Mouse (Mus musculus) liver, adult 2 months (tissue): ENCODE data around the gene Spata18. TPM values are rescaled to one million over a fixed set of nuclear protein-coding genes. Genes with fewer than 3 reads are reported as not detected.
A peak's percentile ranks its signal among the peaks of the same experiment; 100 is the strongest.

Experiments
- DNase-seq: peaks from one replicate; pipeline ENCODE4 v3.0.0-alpha.2; 2011; ENCODE audit warnings: low read depth, low spot score; ENCODE audit errors: extremely low read depth
- H3K27ac ChIP-seq: fragments of 200-500 bp; replicated peaks from 2 replicates; pipeline ENCODE4 v1.5.1; 2012; ENCODE audit warnings: low read depth, mild to moderate bottlenecking, control low read depth, inconsistent platforms, low read length; ENCODE audit not compliant: insufficient read depth
- H3K27me3 ChIP-seq: fragments of 200-500 bp; 2 replicates; pipeline ENCODE4 v1.6.1; 2012; ENCODE audit warnings: mild to moderate bottlenecking, moderate library complexity, low read length, inconsistent platforms; ENCODE audit not compliant: control insufficient read depth, insufficient read depth
- H3K36me3 ChIP-seq: fragments of 200-500 bp; 2 replicates; pipeline ENCODE4 v1.6.1; 2012; ENCODE audit warnings: low read length, inconsistent platforms; ENCODE audit not compliant: control insufficient read depth, insufficient read depth
- H3K4me1 ChIP-seq: fragments of 200-500 bp; 2 replicates; pipeline ENCODE4 v1.6.1; 2011; ENCODE audit warnings: low read length; ENCODE audit not compliant: control insufficient read depth, insufficient read depth
- H3K4me3 ChIP-seq: fragments of 200-500 bp; 2 replicates; pipeline ENCODE4 v1.5.1; 2011; ENCODE audit warnings: low read depth, mild to moderate bottlenecking, control low read depth, low read length, moderate library complexity; ENCODE audit not compliant: insufficient read depth
- H3K79me2 ChIP-seq: fragments of 200-500 bp; 2 replicates; pipeline ENCODE4 v1.6.1; 2012; ENCODE audit warnings: inconsistent platforms, mild to moderate bottlenecking, low read length, moderate library complexity; ENCODE audit not compliant: control insufficient read depth, insufficient read depth
- H3K9ac ChIP-seq: fragments of 200-500 bp; 2 replicates; pipeline ENCODE4 v1.6.1; 2012; ENCODE audit warnings: low read depth, mild to moderate bottlenecking, control low read depth, inconsistent platforms, low read length
- CTCF ChIP-seq: fragments of 200-500 bp; IDR thresholded peaks from 2 replicates; pipeline ENCODE4 v1.5.1; 2011; ENCODE audit warnings: low read depth, low read length, control low read depth
- POLR2A ChIP-seq: fragments of 200-500 bp; IDR thresholded peaks from 2 replicates; pipeline ENCODE4 v1.6.1; 2011; ENCODE audit warnings: low read length, control low read depth; ENCODE audit not compliant: insufficient read depth; ENCODE audit errors: extremely low read depth
- WGBS: fragments of 180-500 bp; shearing (Covaris S2); methylation state at CpG from one replicate; pipeline ENCODE4 v1.1.7; 2018; 5-methylcytosine and 5-hydroxymethylcytosine counted together
- polyA plus RNA-seq: library from polyadenylated mRNA; depleted of rRNA; stranded (reverse); fragments of >200 nt; gene quantifications from 2 replicates; pipeline ENCODE4 v1.2.3, GENCODE M21; 2012
- total RNA-seq: library from RNA; depleted of rRNA; stranded (reverse); fragments of >200 nt; gene quantifications from 2 replicates; pipeline ENCODE4 v1.2.3, GENCODE M21; 2014

The Spata18 gene
- total and polyA plus RNA-seq, 2 experiments, result not detected

DNA sequence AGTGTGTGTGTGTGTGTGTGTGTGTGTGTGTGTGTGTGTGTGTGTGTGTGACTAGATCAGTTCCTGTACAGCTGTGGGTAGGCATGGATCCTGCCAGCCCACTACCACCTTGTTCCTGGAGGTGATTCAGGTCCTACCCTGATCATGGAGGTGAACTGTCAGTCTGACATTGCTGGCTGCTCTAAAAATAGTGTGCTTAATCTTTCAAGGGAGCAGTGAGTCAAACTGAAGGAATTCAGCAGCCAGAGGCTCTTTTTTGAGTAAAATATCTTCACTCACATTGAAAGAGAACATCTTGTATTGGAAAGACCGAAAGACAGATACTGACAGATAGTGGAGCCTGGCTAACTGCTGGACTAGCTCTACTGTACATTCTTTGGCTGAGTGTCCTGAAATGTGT is 37.4 kb downstream of the Spata18 start:
- no peaks in the 10 kb centered on the region for H3K79me2 ChIP-seq
- DNase-seq, result no peak
- no peak overlapping the region for H3K4me3 ChIP-seq
- no peak overlapping the region for H3K27ac ChIP-seq
- no peaks in the 10 kb centered on the region for H3K4me1 ChIP-seq
- H3K27me3 ChIP-seq, result no peaks in the 10 kb centered on the region
- WGBS, result 86% methylated on average over 1 of the region's 1 CpGs
- H3K9ac ChIP-seq, result no peak overlapping the region
- H3K36me3 ChIP-seq, result no peaks in the 10 kb centered on the region
- TF ChIP-seq CTCF, result no peak
- no peak for TF ChIP-seq POLR2A

GRCm38 (mm10) chr5:73690146-73690545 is 39.0 kb downstream of the Spata18 start:
- Histone ChIP-seq H3K4me1 (no peaks in the 10 kb centered on the region), H3K9ac (no peak overlapping the region), H3K27me3 (no peaks in the 10 kb centered on the region), H3K36me3 (no peaks in the 10 kb centered on the region), H3K4me3 (no peak overlapping the region), H3K79me2 (no peaks in the 10 kb centered on the region), H3K27ac (no peak overlapping the region)
- DNase-seq, result peak; percentile 28
- 38% methylated on average over 2 of the region's 2 CpGs for WGBS
- TF ChIP-seq CTCF (no peak), POLR2A (no peak)

- TF ChIP-seq POLR2A, result no peak
- no peak for TF ChIP-seq CTCF
- H3K27ac ChIP-seq, result no peak overlapping the region
- no peak overlapping the region for H3K4me3 ChIP-seq
- H3K9ac ChIP-seq, result no peak overlapping the region
- no peaks in the 10 kb centered on the region for H3K27me3 ChIP-seq
- H3K79me2 ChIP-seq, result no peaks in the 10 kb centered on the region
- no peak for DNase-seq
- H3K36me3 ChIP-seq, result no peaks in the 10 kb centered on the region
- H3K4me1 ChIP-seq, result no peaks in the 10 kb centered on the region
- 62% methylated on average over 15 of the region's 15 CpGs for WGBS
Observed at GRCm38 (mm10) chr5:73691723-73692520, 40.7 kb downstream of the Spata18 start.

GRCm38 (mm10) chr5:73693778-73694177 is 42.6 kb downstream of the Spata18 start:
- Histone ChIP-seq H3K27me3 (no peaks in the 10 kb centered on the region), H3K4me1 (no peaks in the 10 kb centered on the region), H3K79me2 (no peaks in the 10 kb centered on the region), H3K4me3 (no peak overlapping the region), H3K9ac (no peak overlapping the region), H3K27ac (no peak overlapping the region), H3K36me3 (no peaks in the 10 kb centered on the region)
- 55% methylated on average over 1 of the region's 1 CpGs for WGBS
- DNase-seq, result no peak
- TF ChIP-seq CTCF (no peak), POLR2A (no peak)

DNA sequence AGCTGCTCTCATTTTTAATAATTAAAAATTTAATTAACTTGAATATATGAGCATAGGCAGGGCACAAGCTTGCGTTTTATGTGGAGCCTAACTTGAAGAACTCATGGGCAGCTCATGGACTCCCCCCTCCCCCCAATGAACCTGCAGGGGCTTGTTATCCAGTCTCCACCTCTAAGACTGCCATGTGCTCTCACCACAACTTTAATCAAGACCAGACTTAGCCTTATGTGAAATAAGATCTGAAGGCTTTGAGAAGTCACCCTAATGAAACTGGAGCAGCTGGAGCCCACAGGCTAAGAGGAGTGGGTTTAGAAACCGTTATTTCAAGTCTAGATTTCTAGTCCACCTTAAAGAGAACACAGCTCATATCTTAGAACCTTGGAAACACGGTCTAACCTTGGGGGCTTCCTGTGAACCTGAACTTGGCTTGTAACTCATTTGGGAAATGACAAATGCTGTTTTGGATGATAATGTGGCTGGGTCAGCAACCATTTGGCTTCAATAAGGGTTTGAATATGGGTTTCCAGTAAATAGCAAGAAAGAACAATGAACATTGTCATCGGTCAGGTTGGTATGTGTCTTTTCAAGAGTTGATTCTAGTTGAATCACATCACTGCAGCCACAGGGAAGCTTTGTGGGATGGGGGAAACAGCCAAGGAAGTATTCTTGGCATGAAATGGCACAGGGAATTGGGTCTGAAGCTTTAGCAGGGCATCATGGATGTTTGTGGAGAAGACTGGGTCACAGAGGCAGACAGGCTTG is 43.3 kb downstream of the Spata18 start:
- TF ChIP-seq CTCF (no peak), POLR2A (no peak)
- H3K4me1 ChIP-seq, result no peaks in the 10 kb centered on the region
- no peaks in the 10 kb centered on the region for H3K27me3 ChIP-seq
- 80% methylated on average over 4 of the region's 4 CpGs for whole genome bisulfite sequencing
- no peak overlapping the region for H3K9ac ChIP-seq
- H3K79me2 ChIP-seq, result no peaks in the 10 kb centered on the region
- no peaks in the 10 kb centered on the region for H3K36me3 ChIP-seq
- H3K27ac ChIP-seq, result no peak overlapping the region
- H3K4me3 ChIP-seq, result no peak overlapping the region
- no peak for DNase-seq

DNA sequence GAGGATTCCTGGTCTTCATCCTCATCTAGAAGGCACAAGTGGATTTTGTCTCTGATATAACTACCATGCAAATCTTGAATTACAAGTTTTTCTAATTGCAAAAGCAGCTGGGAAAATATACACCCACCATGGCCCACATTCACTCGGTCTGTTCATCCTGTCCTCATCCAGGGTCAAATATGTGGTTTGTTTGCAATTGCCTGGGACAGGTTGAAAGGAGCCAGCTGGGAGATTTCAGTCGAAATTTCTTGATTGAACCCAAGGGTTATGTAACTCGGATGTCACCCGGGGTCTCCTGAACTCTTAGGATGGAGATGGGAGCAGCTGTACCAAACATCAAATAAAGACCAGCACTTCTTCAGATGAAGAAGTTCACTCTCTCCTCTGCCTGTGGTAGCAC is 46.5 kb downstream of the Spata18 start:
- Histone ChIP-seq H3K4me3 (no peak overlapping the region), H3K9ac (no peak overlapping the region), H3K27me3 (0 out of 2 replicates have a peak, but pooled peaks cover 2% of the 10 kb centered on the region), H3K27ac (no peak overlapping the region), H3K36me3 (no peaks in the 10 kb centered on the region), H3K79me2 (no peaks in the 10 kb centered on the region), H3K4me1 (no peaks in the 10 kb centered on the region)
- WGBS, result 58% methylated on average over 4 of the region's 4 CpGs
- no peak for DNase-seq
- no peak for TF ChIP-seq CTCF
- TF ChIP-seq POLR2A, result no peak
